11 mouse cellular contexts compared by ENCODE assay signal in the genomic region with DNA sequence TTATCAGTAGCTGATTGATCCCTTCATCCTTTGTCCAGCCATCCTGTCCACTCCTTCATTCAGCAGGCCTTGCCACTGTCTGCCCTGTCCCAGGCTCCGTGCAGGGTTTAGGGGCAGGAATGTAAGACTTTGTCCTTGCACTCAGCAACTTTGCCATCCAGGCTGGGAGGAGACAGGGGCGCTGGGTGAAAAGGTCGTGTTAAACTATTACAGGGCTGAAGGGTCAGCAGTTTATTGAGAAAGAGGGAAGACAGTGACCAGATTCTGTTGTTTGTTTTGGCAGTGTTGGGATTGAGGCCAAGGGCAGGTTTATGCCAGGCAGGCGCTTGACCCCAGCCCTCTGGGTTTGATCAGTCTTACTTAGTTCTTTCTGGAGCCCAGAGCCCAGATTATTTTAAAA. TPM values are rescaled to one million over a fixed set of nuclear protein-coding genes. Genes with fewer than 3 reads are reported as not detected.
A peak's percentile ranks its signal among the peaks of the same experiment; 100 is the strongest.
DNase-seq lines count a peak whose midpoint lies in the region; ATAC-seq and TF ChIP-seq lines count a peak whose summit lies in the region.
"Had no signal": no experiment of that assay in that cellular context is flagged by ENCODE, and none has a peak within 500 bp of the region (broad histone marks: within the 10 kb centered on the region; RNA-seq: fewer than 3 reads in every experiment).

No protein-coding gene starts in this region.

- H3K36me3 ChIP-seq in limb, embryonic 13.5 days, result peaks cover 95% of the 10 kb centered on the region
- H3K36me3 ChIP-seq in limb, embryonic 10.5 days, result peaks cover 95% of the 10 kb centered on the region
- H3K36me3 ChIP-seq in kidney, adult 2 months (ENCODE audit: control insufficient read depth, insufficient read depth, low read length), result no peaks in the 10 kb centered on the region
- H3K36me3 ChIP-seq in liver, embryonic 12.5 days, result peaks cover 83% of the 10 kb centered on the region

- no peak for ATAC-seq in limb, embryonic 13.5 days (ENCODE audit: low FRiP score, low read depth)
- no peak for ATAC-seq in liver, embryonic 12.5 days

- no peaks in the 10 kb centered on the region for H3K9me3 ChIP-seq in limb, embryonic 13.5 days
- H3K9me3 ChIP-seq in limb, embryonic 10.5 days (replicated peaks), result no peaks in the 10 kb centered on the region
- no peaks in the 10 kb centered on the region for H3K9me3 ChIP-seq in liver, embryonic 12.5 days (replicated peaks)
- H3K9me3 ChIP-seq: stomach, embryonic 15.5 days had no signal

- 73% methylated on average over 4 of the region's 4 CpGs for WGBS in limb, embryonic 13.5 days
- WGBS in limb, embryonic 10.5 days, result 71% methylated on average over 4 of the region's 4 CpGs
- 39% methylated on average over 4 of the region's 4 CpGs for WGBS in kidney, adult 2 months
- 60% methylated on average over 4 of the region's 4 CpGs for WGBS in liver, embryonic 12.5 days (ENCODE audit: insufficient replicate concordance)

- 0 out of 2 replicates have a peak overlapping the region, but pooled peaks have one; percentile 13 for H3K9ac ChIP-seq in limb, embryonic 13.5 days
- no peak overlapping the region for H3K9ac ChIP-seq in liver, embryonic 12.5 days
- H3K9ac ChIP-seq: stomach, embryonic 15.5 days had no signal

- H3K4me1 ChIP-seq in limb, embryonic 13.5 days, result no peaks in the 10 kb centered on the region
- no peaks in the 10 kb centered on the region for H3K4me1 ChIP-seq in limb, embryonic 10.5 days
- peaks cover 32% of the 10 kb centered on the region for H3K4me1 ChIP-seq in kidney, adult 2 months (ENCODE audit: control insufficient read depth, insufficient read depth, low read length)
- 0 out of 2 replicates have a peak, but pooled peaks cover 6% of the 10 kb centered on the region for H3K4me1 ChIP-seq in liver, embryonic 12.5 days
- H3K4me1 ChIP-seq: stomach, embryonic 15.5 days had no signal

- no peak overlapping the region for H3K4me2 ChIP-seq in limb, embryonic 13.5 days (replicated peaks)
- no peak overlapping the region for H3K4me2 ChIP-seq in liver, embryonic 12.5 days
- H3K4me2 ChIP-seq: stomach, embryonic 15.5 days had no signal

- H3K27ac ChIP-seq in limb, embryonic 13.5 days, result no peak overlapping the region
- H3K27ac ChIP-seq in limb, embryonic 10.5 days, result no peak overlapping the region
- peak overlapping the region; percentile 73 for H3K27ac ChIP-seq in kidney, adult 2 months (ENCODE audit: insufficient read depth, low read depth, low read length)
- peak overlapping the region; percentile 43 for H3K27ac ChIP-seq in liver, embryonic 12.5 days
- no peak overlapping the region for H3K27ac ChIP-seq in layer of hippocampus, adult 2 months
- H3K27ac ChIP-seq: macrophage; stomach, embryonic 15.5 days had no signal

- H3K4me3 ChIP-seq in limb, embryonic 13.5 days, result no peak overlapping the region
- H3K4me3 ChIP-seq in limb, embryonic 10.5 days, result no peak overlapping the region
- no peak overlapping the region for H3K4me3 ChIP-seq in kidney, adult 2 months (ENCODE audit: insufficient read depth, low read depth, low read length)
- H3K4me3 ChIP-seq in liver, embryonic 12.5 days, result no peak overlapping the region
- no peak overlapping the region for H3K4me3 ChIP-seq in layer of hippocampus, adult 2 months
- H3K4me3 ChIP-seq: erythroblast, embryonic 14.5 days; stomach, embryonic 15.5 days had no signal

- DNase-seq in limb, embryonic 10.5 days (ENCODE audit: low spot score), result no peak
- peak; percentile 61 for DNase-seq in adrenal gland, postnatal 14 days
- DNase-seq in kidney, adult 2 months, result peak; percentile 96
- DNase-seq in layer of hippocampus, adult 2 months (ENCODE audit: low spot score in 2 of 2), result no peak
- no peak for DNase-seq in cerebellum, postnatal 36 days
- DNase-seq: right cerebral cortex, postnatal 14 days had no signal

- no peak for TF ChIP-seq POLR2A in kidney, adult 2 months (IDR thresholded peaks at IDR 0.05; ENCODE audit: low read depth, low read length)

- no peaks in the 10 kb centered on the region for H3K27me3 ChIP-seq in limb, embryonic 13.5 days
- no peaks in the 10 kb centered on the region for H3K27me3 ChIP-seq in limb, embryonic 10.5 days (ENCODE audit: low read depth, poor library complexity, severe bottlenecking)
- no peaks in the 10 kb centered on the region for H3K27me3 ChIP-seq in kidney, adult 2 months (replicated peaks; ENCODE audit: control insufficient read depth, insufficient read depth, low read length)
- no peaks in the 10 kb centered on the region for H3K27me3 ChIP-seq in liver, embryonic 12.5 days (replicated peaks)
- H3K27me3 ChIP-seq: stomach, embryonic 15.5 days had no signal

- no peak for TF ChIP-seq CTCF in kidney, adult 2 months (conservative IDR thresholded peaks at IDR 0.05; ENCODE audit: insufficient read depth, insufficient read length, low read depth, low read length)
- TF ChIP-seq CTCF in layer of hippocampus, adult 2 months (conservative IDR thresholded peaks at IDR 0.05), result no peak

RNA-seq across cellular contexts. Expression of a gene that starts 25.2 kb away (rescaled TPM):
- 161 and 174 TPM in 2 replicates for polyA plus RNA-seq in limb, embryonic 13.5 days (2015; fragmentation: Nextera tagmentation; extraction: Ambion mirVana)
- polyA plus RNA-seq in limb, embryonic 10.5 days (2016; fragmentation: Nextera tagmentation; extraction: Ambion mirVana), result 104 and 107 TPM in 2 replicates
- total RNA-seq in adrenal gland, postnatal 14 days (2021), result 188 and 193 TPM in 2 replicates
- 399 and 450 TPM in 2 replicates for polyA plus RNA-seq in kidney, adult 2 months (2012; rRNA removed)
- polyA plus RNA-seq in liver, embryonic 12.5 days (2016; fragmentation: Nextera tagmentation; extraction: Ambion mirVana), result 177 and 179 TPM in 2 replicates
- total RNA-seq in layer of hippocampus, adult 2 months (2021), result 10 to 100 TPM; 47.0 to 56.7 TPM

Comparison
In these comparisons a context has a peak if more than half of its experiments do, and no peak if none do; other contexts are left out.
1. H3K27ac ChIP-seq: peak in kidney, adult 2 months (single experiment) and liver, embryonic 12.5 days (single experiment); none in limb, embryonic 13.5 days (single experiment), limb, embryonic 10.5 days (single experiment) and layer of hippocampus, adult 2 months (single experiment).
2. DNase-seq: peak in adrenal gland, postnatal 14 days (single experiment) and kidney, adult 2 months (single experiment); none in limb, embryonic 10.5 days (single experiment), layer of hippocampus, adult 2 months (0 of 2) and cerebellum, postnatal 36 days (0 of 2).